In genomic region chr16:85148615-85149508, GRCm38 (mm10) we compare ENCODE assay signal across 9 mouse cellular contexts. TPM values are rescaled to one million over a fixed set of nuclear protein-coding genes. Genes with fewer than 3 reads are reported as not detected.
DNase-seq lines count a peak whose midpoint lies in the region; ATAC-seq lines count a peak whose summit lies in the region.
"Had no signal": no experiment of that assay in that cellular context is flagged by ENCODE, and none has a peak within 500 bp of the region (broad histone marks: within the 10 kb centered on the region; RNA-seq: fewer than 3 reads in every experiment).

No protein-coding gene starts in this region.

- H3K36me3 ChIP-seq in kidney, embryonic 16.5 days (ENCODE audit: insufficient read depth, low read length): no peaks in the 10 kb centered on the region
- H3K36me3 ChIP-seq: embryonic facial prominence, embryonic 12.5 days had no signal

- peaks cover 69% of the 10 kb centered on the region for H3K4me1 ChIP-seq in kidney, embryonic 16.5 days (ENCODE audit: insufficient read depth, low read length)

- peak; percentile 67 to 88 for DNase-seq in adrenal gland, adult (ENCODE audit: inconsistent age in 2 of 2, low spot score in 1 of 2)
- no peak for DNase-seq in adrenal gland, postnatal 4 days (ENCODE audit: low spot score in 2 of 2)
- DNase-seq in Muller cell, postnatal 12 days (ENCODE audit: inconsistent ontology term): peak; percentile 97
- peak; percentile 99 for DNase-seq in heart, adult 11 months
- DNase-seq in embryo, embryonic 10 days (ENCODE audit: low spot score): no peak

- H3K27ac ChIP-seq in kidney, embryonic 16.5 days (ENCODE audit: low read length): peak overlapping the region; percentile 9
- H3K27ac ChIP-seq: embryonic facial prominence, embryonic 12.5 days had no signal

- H3K4me2 ChIP-seq in kidney, embryonic 16.5 days (replicated peaks; ENCODE audit: low read depth, low read length): no peak overlapping the region
- H3K4me2 ChIP-seq: embryonic facial prominence, embryonic 12.5 days had no signal

- no peaks in the 10 kb centered on the region for H3K27me3 ChIP-seq in kidney, embryonic 16.5 days (ENCODE audit: insufficient read depth, low read length)
- H3K27me3 ChIP-seq: embryonic facial prominence, embryonic 12.5 days had no signal

- peak; percentile 78 for ATAC-seq in kidney, embryonic 16.5 days (ENCODE audit: low FRiP score, low TSS enrichment)
- peak; percentile 60 for ATAC-seq in monocyte, adult 5-6 weeks (replicated peaks; ENCODE audit: insufficient number of reproducible peaks, low FRiP score, low TSS enrichment, poor library complexity, severe bottlenecking)
- no peak for ATAC-seq in erythroblast, adult 5-6 weeks (replicated peaks; ENCODE audit: low FRiP score, poor library complexity, severe bottlenecking)

- H3K4me3 ChIP-seq in kidney, embryonic 16.5 days (ENCODE audit: low read length): no peak overlapping the region
- H3K4me3 ChIP-seq: embryonic facial prominence, embryonic 12.5 days had no signal

- no peaks in the 10 kb centered on the region for H3K9me3 ChIP-seq in kidney, embryonic 16.5 days (ENCODE audit: low read length)
- H3K9me3 ChIP-seq: embryonic facial prominence, embryonic 12.5 days had no signal

- no peak overlapping the region for H3K9ac ChIP-seq in kidney, embryonic 16.5 days (replicated peaks; ENCODE audit: low read length)
- H3K9ac ChIP-seq: embryonic facial prominence, embryonic 12.5 days had no signal

- WGBS in kidney, embryonic 16.5 days: 53% methylated on average over 9 of the region's 9 CpGs

RNA-seq across cellular contexts. Expression of gene App, which starts 24.7 kb away (rescaled TPM):
- 100 to 1,000 TPM; 403 to 480 TPM for total RNA-seq in adrenal gland, postnatal 4 days (2021)
- polyA plus RNA-seq in kidney, embryonic 16.5 days (2015; fragmentation: Nextera tagmentation; extraction: Ambion mirVana): 309 and 336 TPM in 2 replicates
- 66.5 to 96.2 TPM (median 88.0 TPM) in 3 replicates for total RNA-seq in monocyte, adult 5-6 weeks (2017)
- total RNA-seq in erythroblast, adult 5-6 weeks (2015; ENCODE audit: low replicate concordance): 29.3 and 50.9 TPM in 2 replicates
- total RNA-seq in erythroblast, adult 5-6 weeks (2017; ENCODE audit: low replicate concordance): 30.9 and 33.4 TPM in 2 replicates

Comparison
In these comparisons a context has a peak if more than half of its experiments do, and no peak if none do; other contexts are left out.
1. DNase-seq: peak in adrenal gland, adult (2 of 2), Muller cell, postnatal 12 days (single experiment) and heart, adult 11 months (single experiment); none in adrenal gland, postnatal 4 days (0 of 2) and embryo, embryonic 10 days (single experiment).